Mouse (Mus musculus) ES-Bruce4 (cell line): ENCODE measurements around the gene Ltbp1.

Experiments
- CTCF ChIP-seq: IDR thresholded peaks from one replicate; pipeline ENCODE4 v1.8.1; 2011; ENCODE audit warnings: low read depth, low read length
- EP300 ChIP-seq: IDR thresholded peaks from 2 replicates; pipeline ENCODE4 v1.6.1; 2011; ENCODE audit warnings: low read depth, low read length; ENCODE audit not compliant: insufficient read depth
- POLR2A ChIP-seq: IDR thresholded peaks from one replicate; pipeline ENCODE4 v1.8.1; 2011; ENCODE audit warnings: low read length; ENCODE audit not compliant: insufficient read depth

DNA sequence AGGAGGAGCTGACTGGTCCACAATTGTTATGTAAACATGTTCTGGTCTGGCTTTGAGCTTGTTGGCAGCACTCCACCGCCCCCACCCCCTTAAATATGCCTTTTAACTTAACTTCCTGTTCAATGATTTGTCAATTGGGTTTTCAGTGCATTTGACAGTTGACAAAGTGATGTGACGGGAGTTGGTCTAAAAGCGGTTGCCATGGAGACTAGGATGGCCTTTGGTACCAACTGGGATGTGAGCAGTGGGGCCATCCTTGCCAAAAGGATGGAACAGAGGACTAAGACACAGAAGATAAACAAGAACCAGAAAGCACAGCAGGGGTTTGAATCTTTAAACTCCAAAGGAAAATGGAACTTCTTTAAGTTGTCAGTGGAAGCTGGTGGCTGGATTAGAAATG is 92.0 kb downstream of the Ltbp1 start:
- TF ChIP-seq CTCF (no peak), EP300 (no peak), POLR2A (no peak)
